ENCODE assay signal across 20 mouse cellular contexts in genomic region chr15:56022315-56022714, GRCm38 (mm10).
"Had no signal": no experiment of that assay in that cellular context is flagged by ENCODE, and none has a peak within 500 bp of the region (broad histone marks: within the 10 kb centered on the region; RNA-seq: fewer than 3 reads in every experiment).

No protein-coding gene starts in this region.

- H3K4me3 ChIP-seq: layer of hippocampus, adult 2 months; limb, embryonic 12.5 days; limb, embryonic 15.5 days; liver, embryonic 12.5 days; liver, embryonic 15.5 days; midbrain, embryonic 12.5 days had no signal

- H3K27me3 ChIP-seq: limb, embryonic 12.5 days; limb, embryonic 15.5 days; liver, embryonic 12.5 days; liver, embryonic 15.5 days; midbrain, embryonic 12.5 days had no signal

- H3K9me3 ChIP-seq: limb, embryonic 12.5 days; limb, embryonic 15.5 days; liver, embryonic 12.5 days; liver, embryonic 15.5 days; midbrain, embryonic 12.5 days had no signal

- H3K27ac ChIP-seq: kidney, postnatal 0 days; layer of hippocampus, adult 2 months; limb, embryonic 12.5 days; limb, embryonic 15.5 days; liver, embryonic 12.5 days; liver, embryonic 15.5 days; midbrain, embryonic 12.5 days; stomach, postnatal 0 days had no signal

- ATAC-seq: liver, embryonic 12.5 days; midbrain, embryonic 16.5 days had no signal

- H3K4me2 ChIP-seq: limb, embryonic 12.5 days; limb, embryonic 15.5 days; liver, embryonic 12.5 days; liver, embryonic 15.5 days; midbrain, embryonic 12.5 days had no signal

- H3K4me1 ChIP-seq: limb, embryonic 12.5 days; limb, embryonic 15.5 days; liver, embryonic 12.5 days; liver, embryonic 15.5 days had no signal

- H3K36me3 ChIP-seq: limb, embryonic 12.5 days; limb, embryonic 15.5 days; liver, embryonic 12.5 days; liver, embryonic 15.5 days; midbrain, embryonic 12.5 days had no signal

- DNase-seq: kidney, adult 2 months; kidney, postnatal 25 days; layer of hippocampus, postnatal 36 days; left cerebral cortex, postnatal 4 days; lung, adult 2 months; lung, postnatal 14 days; lung, postnatal 4 days; right cerebral cortex, postnatal 14 days; right cerebral cortex, postnatal 4 days; thymus, adult 2 months; thymus, postnatal 14 days had no signal

- H3K9ac ChIP-seq: limb, embryonic 12.5 days; limb, embryonic 15.5 days; liver, embryonic 12.5 days; liver, embryonic 15.5 days; midbrain, embryonic 12.5 days had no signal
